Mouse (Mus musculus) testis, adult 2 months (tissue): Measurements from ENCODE around the gene Emp1.

Source experiments
- CTCF ChIP-seq: fragments of 200-500 bp; IDR thresholded peaks from 2 replicates; pipeline ENCODE4 v1.5.1; 2012; ENCODE audit warnings: low read depth, mild to moderate bottlenecking, inconsistent platforms, low read length, moderate library complexity; ENCODE audit not compliant: control insufficient read depth, insufficient read depth, insufficient replicate concordance
- POLR2A ChIP-seq: fragments of 200-500 bp; IDR thresholded peaks from 2 replicates; pipeline ENCODE4 v1.6.1; 2012; ENCODE audit warnings: low read depth, mild to moderate bottlenecking, inconsistent platforms, low read length, moderate library complexity; ENCODE audit not compliant: control insufficient read depth

DNA sequence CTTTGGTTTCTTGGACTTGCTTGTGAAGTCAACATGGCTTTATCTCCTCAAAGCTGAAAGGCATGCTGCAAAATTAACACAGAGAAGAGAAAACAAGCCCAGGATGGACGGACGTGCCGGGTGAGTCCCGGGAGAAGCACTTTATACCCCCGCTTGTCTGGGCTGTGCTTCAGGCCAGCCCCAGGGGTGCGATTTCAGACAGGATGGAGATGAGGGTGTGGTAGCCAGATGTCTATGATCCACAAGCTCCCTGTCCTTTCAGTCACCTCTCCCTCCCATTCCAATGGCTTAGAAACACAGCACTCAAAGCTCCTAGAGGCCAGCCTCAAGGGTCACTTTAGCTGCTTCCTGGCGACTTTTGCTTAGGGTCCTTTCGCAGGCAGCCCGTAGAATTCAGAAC lies 48.4 kb upstream of the Emp1 start:
- TF ChIP-seq POLR2A (no peak), CTCF (no peak)
